Mouse (Mus musculus): ENCODE results near the gene Uri1.

GRCm38 (mm10) chr7:37951841-37952240 is 71.5 kb downstream of the Uri1 start:
- no peak for TF ChIP-seq CTCF (IDR thresholded peaks at IDR 0.05; ENCODE audit: low read depth, low read length)
- no peak for TF ChIP-seq POLR2A (IDR thresholded peaks at IDR 0.05; ENCODE audit: insufficient read depth, low read length)
- TF ChIP-seq EP300 (IDR thresholded peaks at IDR 0.05; ENCODE audit: insufficient read depth, low read depth, low read length), result peak; percentile 50; the same call in 1 of the 2 replicates
